Mouse (Mus musculus) megakaryocyte-erythroid progenitor cell, adult 5-6 weeks (primary cell): ENCODE measurements around the gene Steap3. TPM values are rescaled to one million over a fixed set of nuclear protein-coding genes. Genes with fewer than 3 reads are reported as not detected.

ENCODE experiments used
- ATAC-seq: replicated peaks from 2 replicates; pipeline ENCODE4 v1.8.0; 2016; ENCODE audit warnings: mild to moderate bottlenecking, inconsistent platforms; ENCODE audit not compliant: severe bottlenecking, poor library complexity, low FRiP score, low TSS enrichment
- total RNA-seq, 2 experiments: library from RNA; stranded (forward) in 1 of 2; stranded (reverse) in 1 of 2; fragments of 200-1000, 215-1000 nt in 1 of 2; fragments of >200 nt in 1 of 2; fragmentation: Nextera tagmentation in 1 of 2; gene quantifications; 2 replicates each; pipeline ENCODE4 v1.2.3; 2014 to 2017

Gene Steap3
- total RNA-seq, 2 experiments from 2014 or later = 43.0 to 172 TPM

- ATAC-seq = no peak
These were observed 63.8 kb downstream of the Steap3 start for GRCm38 (mm10) chr1:120208502-120209230.

DNA sequence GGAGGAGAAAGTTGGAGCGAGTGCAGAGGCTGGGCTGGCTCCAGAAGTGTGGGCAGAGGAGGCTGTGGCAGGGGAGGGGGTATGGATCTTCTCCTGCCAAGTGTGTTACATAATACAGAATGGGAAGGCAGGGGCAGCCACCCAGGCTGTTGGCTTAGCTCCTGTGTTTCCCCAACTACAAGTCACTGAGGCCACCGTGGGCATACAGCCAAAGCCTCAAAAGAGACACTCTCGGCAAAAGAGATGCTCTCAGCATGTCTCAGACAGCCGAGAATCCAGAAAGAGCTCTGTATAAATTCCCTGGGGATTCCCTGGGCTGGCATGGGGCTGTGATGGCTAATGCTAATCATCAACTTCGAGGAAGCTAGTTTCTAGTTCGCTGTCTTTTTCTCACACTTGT is 64.9 kb downstream of the Steap3 start:
- no peak for ATAC-seq

- no peak for ATAC-seq
These were observed 67.7 kb downstream of the Steap3 start for GRCm38 (mm10) chr1:120204834-120205233.

GRCm38 (mm10) chr1:120203836-120204235 is 68.7 kb downstream of the Steap3 start:
- ATAC-seq = no peak

DNA sequence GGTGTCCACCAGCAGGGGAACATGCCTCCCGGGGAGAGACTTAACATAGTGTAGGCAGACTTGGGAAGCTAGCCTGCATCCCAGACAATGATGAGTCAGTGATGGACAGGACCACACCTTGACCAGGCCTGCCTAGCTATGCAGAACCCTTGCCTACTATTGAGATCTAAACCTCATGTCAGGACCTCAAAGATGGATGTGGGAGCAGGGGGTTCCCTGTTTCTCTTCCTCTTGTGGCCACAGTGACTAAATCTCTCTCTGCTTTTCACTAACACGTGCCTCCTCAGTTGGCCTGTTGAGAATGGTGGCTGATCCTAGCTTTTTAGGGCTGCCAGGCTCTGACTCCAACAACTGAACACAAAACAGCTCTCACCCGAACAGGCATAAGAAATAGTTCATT is 70.0 kb downstream of the Steap3 start:
- no peak for ATAC-seq

- no peak for ATAC-seq
These were observed 73.6 kb downstream of the Steap3 start for GRCm38 (mm10) chr1:120198942-120199341.

- no peak for ATAC-seq
These were observed 74.4 kb downstream of the Steap3 start for GRCm38 (mm10) chr1:120198151-120198550.

DNA sequence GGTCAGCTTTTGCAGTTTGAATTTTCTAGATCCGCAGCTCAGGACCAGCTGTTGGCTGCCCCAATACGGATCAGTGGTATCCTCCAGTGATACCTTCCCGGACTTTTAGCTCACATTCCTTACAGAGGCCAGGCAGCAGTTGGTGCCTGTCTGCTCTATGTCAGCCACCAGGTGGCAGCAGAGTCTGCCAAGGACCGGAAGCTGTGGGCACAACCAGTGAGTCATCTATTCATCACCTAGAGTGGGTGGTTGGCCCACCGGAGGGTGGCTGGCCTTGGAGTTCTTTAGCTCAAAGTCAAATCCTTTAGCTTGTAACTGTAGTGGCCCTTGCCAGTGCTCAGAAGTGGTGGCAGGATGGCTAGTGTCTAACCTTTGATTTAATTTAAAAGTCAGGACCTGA is 75.3 kb downstream of the Steap3 start:
- ATAC-seq = peak; percentile 87

GRCm38 (mm10) chr1:120196724-120197123 is 75.8 kb downstream of the Steap3 start:
- ATAC-seq = no peak; the same call in 1 of the 2 replicates

DNA sequence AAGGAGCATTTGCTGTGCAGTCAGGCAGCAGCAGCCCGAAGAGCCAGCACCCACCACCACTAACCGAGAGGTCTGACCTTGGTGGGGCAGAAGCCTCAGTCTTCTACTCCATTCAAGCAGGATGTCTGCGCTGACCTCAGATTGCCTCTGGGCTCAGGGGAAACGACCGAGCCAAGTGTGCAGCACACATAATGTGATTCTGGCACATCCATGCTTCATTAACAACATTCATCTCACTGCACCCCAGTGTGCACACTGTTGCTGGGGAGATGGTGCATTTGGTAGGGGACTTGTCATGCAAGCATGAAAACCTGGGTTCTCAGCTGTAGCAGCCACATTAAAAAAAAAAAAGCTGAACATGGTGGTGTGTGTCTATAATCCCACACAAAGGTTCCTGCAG is 76.6 kb downstream of the Steap3 start:
- ATAC-seq = no peak

GRCm38 (mm10) chr1:120193586-120193985 is 78.9 kb downstream of the Steap3 start:
- ATAC-seq = no peak

DNA sequence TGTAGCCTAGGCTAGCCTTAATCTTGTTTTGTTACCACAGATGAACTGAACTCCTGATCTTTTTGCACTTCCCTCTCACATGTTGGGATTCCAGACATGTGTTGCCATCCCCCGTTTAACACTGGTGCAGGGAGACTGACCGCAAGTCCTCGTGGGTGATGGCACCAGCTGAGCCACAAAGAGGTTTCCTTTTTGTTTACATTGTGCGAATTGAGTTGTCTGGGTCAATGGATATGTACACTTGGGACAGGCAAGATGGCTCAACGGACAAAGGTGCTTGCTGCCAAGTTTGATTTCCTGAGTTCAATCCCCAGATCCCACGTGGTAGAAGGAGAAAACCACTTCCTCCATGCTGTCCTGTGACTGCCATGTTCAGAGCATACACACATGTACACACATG is 80.2 kb downstream of the Steap3 start:
- no peak for ATAC-seq

DNA sequence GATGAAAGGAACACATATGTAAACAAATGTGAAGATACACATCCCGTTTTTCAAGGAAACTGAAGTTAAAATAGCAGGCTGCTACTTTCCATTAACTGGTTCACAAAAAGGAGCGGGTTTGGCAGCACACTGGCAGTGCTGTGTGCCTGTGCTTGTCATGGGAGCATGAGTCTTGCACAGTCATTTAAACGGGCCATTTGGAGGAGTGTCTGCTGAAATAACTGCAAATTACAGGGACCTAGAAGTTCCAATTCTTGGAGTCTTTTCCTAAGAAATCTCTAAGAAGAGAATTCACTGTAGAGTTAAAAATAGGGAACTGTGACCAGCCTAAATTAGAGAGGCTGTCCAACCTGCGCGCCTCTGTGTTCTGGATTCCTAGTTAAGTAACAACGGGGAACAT is 81.6 kb downstream of the Steap3 start:
- ATAC-seq = no peak

DNA sequence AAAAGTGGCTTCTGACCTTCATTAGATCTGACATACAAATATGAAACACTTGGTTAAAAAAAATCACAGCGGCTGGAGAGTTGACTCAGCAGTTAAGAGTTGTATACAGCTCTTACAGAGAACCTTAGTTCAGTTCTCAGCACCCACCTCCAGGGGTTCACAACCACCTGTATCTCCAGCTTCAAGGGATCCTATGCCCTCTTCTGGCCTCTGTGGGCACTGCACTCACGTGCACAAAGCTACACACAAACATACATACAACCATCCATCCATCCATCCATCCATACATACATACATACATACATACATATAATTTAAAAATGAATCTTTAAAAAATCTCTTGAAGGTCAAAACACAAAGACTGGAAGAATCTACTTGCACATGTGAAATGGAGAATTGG is 82.2 kb downstream of the Steap3 start:
- ATAC-seq = no peak

- no peak for ATAC-seq
These were observed 83.3 kb downstream of the Steap3 start for GRCm38 (mm10) chr1:120189206-120189605.

DNA sequence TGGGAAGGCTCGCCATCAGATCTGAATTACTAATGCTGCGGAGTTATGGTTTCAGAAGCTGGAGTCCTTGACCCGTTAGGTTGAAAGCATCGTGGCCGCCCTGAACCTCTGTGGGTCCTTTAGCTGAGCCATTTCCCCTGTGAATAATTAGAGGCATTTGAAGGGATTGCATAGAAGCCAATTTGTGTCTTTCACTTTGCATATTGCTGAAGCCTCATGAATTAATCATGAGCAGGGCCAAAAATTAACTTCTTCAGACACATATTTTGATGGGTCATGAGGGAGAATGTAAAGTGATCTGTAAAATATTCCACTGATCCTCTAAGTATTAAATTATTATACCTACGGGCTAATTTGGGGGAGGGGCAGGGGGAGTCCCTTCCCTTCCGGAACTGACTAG is 85.4 kb downstream of the Steap3 start:
- no peak for ATAC-seq

GRCm38 (mm10) chr1:120186655-120187054 is 85.8 kb downstream of the Steap3 start:
- no peak for ATAC-seq

DNA sequence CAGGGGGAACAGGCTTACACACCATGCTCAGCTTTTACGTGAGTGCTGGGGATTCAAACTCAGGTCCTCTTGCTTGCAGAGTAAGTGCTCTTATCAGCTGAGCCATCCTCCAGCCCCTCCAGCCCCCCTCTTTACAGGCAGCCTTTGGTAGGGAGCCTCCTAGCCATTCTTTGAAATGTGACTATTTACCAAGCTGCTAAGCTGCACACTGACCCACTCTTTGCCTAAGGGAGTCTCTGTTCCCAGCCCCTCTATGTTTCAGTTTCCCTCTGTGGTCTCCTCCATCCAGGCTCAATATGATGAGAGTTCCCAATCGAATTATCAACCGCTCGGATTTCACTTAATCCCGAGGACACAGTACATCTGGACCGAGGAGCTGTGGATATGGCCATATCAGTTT is 86.3 kb downstream of the Steap3 start:
- ATAC-seq = no peak

- no peak for ATAC-seq
These were observed 95.4 kb downstream of the Steap3 start for GRCm38 (mm10) chr1:120177141-120177540.

DNA sequence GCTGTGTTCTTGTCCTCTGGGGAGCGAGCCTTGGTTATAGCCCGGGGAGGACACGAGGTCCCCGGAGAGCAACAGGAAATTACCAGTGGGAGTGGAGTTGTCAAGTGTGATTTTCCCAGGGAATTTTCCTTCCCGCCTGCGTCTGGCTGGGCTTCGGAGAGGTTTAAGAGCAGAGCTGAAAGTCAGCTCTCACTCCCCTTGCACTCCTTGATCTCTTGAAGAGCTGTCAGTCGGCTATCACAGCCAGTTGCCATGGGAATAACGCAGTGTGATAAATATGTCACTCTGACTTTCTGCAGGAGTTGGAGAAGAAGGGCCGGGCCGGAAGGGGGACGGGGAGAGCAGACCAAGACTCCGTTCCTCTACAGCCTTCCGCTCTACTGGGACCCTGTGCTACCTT is 96.2 kb downstream of the Steap3 start:
- no peak for ATAC-seq

GRCm38 (mm10) chr1:120174991-120175390 is 97.5 kb downstream of the Steap3 start:
- ATAC-seq = no peak
